Mouse (Mus musculus): ENCODE data around the gene Rpl11.

DNA sequence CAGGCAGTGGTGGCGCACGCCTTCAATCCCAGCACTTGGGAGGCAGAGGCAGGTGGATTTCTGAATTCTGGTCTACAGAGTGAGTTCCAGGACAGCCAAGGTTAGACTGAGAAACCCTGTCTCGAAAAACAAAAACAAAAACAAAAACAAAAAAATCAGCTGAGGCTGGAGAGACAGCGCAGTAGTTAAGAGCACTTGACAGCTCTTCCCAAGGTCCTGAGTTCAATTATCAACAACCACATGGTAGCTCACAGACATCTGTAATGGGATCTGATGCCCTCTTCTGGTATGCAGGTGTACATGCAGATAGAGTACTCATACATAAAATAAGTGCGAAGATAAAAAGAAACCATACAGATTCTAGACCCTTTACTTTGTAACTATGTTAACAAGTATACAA, 615 bp upstream of the Rpl11 start:
- TF ChIP-seq TAL1 (IDR thresholded peaks at IDR 0.05; ENCODE audit: low read length): no peak
- no peak for TF ChIP-seq GATA1 (IDR thresholded peaks at IDR 0.05; ENCODE audit: low read length)
